Mouse (Mus musculus): ENCODE measurements around the gene Palm3.

DNA sequence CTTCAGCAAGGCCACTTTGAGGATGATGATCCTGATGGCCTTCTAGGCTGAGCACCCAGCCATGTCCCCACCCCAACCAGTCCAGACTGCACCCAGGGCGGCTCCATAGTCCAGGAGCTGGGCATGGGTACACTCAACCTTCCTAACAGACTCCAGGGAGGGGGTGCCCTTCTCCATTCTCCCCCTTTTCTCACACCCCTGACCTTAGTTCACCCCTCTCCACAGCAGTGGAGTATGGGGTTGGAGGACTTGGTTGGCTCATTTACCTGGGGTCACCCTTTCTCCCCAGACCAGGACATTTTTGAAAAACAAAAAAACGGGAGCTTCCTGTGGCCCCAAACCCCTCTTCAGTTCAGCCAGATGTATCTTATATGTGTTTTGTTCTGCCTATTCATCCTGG is 21.4 kb upstream of the Palm3 start:
- no peak for TF ChIP-seq CTCF (IDR thresholded peaks at IDR 0.05)
- TF ChIP-seq EP300 (IDR thresholded peaks at IDR 0.05; ENCODE audit: insufficient read depth, low read depth, low read length) = no peak
